Comparison of ENCODE assay signal across 24 mouse cellular contexts in genomic region chr14:16566920-16567319, GRCm38 (mm10).
DNase-seq lines count a peak whose midpoint lies in the region; ATAC-seq and TF ChIP-seq lines count a peak whose summit lies in the region.
"Had no signal": no experiment of that assay in that cellular context is flagged by ENCODE, and none has a peak within 500 bp of the region (broad histone marks: within the 10 kb centered on the region; RNA-seq: fewer than 3 reads in every experiment).

No protein-coding gene starts in this region.

- TF ChIP-seq EP300 in stomach, postnatal 0 days (optimal IDR thresholded peaks at IDR 0.05), result no peak

- 0 out of 2 replicates have a peak, but pooled peaks have one; percentile 58 for ATAC-seq in forebrain, embryonic 13.5 days
- ATAC-seq in forebrain, embryonic 15.5 days (replicated peaks), result no peak; the same call in 1 of the 2 replicates
- ATAC-seq in hindbrain, embryonic 13.5 days (ENCODE audit: low FRiP score), result no peak
- no peak for ATAC-seq in hindbrain, embryonic 14.5 days (ENCODE audit: low FRiP score)
- peak; percentile 25; the same call in 1 of the 2 replicates for ATAC-seq in neural tube, embryonic 11.5 days (ENCODE audit: insufficient read depth, low FRiP score, low TSS enrichment)
- no peak for ATAC-seq in stomach, postnatal 0 days (ENCODE audit: low FRiP score, low TSS enrichment)
- ATAC-seq: intestine, embryonic 15.5 days had no signal

- no peak for DNase-seq in hindbrain, embryonic 14.5 days (ENCODE audit: low spot score)
- DNase-seq in neural tube, embryonic 11.5 days (ENCODE audit: low spot score), result no peak
- DNase-seq in neural tube, embryonic 10.5 days (ENCODE audit: extremely low spot score, low spot score), result no peak
- no peak for DNase-seq in stomach, postnatal 0 days (ENCODE audit: low spot score)
- DNase-seq in thymus, postnatal 14 days, result no peak
- DNase-seq: adrenal gland, adult 8-10 months; cerebellum, adult 2 months; cerebellum, postnatal 14 days; gastrocnemius, postnatal 36 days; heart, adult 18-20 months; kidney, adult 2 months; kidney, postnatal 10 days; lung, embryonic 14.5 days; lung, postnatal 14 days; thymus, postnatal 36 days had no signal

- no peak overlapping the region for H3K27ac ChIP-seq in forebrain, embryonic 13.5 days
- no peak overlapping the region for H3K27ac ChIP-seq in forebrain, embryonic 15.5 days (replicated peaks)
- H3K27ac ChIP-seq in hindbrain, embryonic 13.5 days, result peak overlapping the region; percentile 14; the same call in 1 of the 2 replicates
- no peak overlapping the region for H3K27ac ChIP-seq in hindbrain, embryonic 14.5 days
- H3K27ac ChIP-seq in neural tube, embryonic 11.5 days (ENCODE audit: low read depth, low read length), result no peak overlapping the region
- H3K27ac ChIP-seq in stomach, postnatal 0 days (replicated peaks), result no peak overlapping the region
- H3K27ac ChIP-seq: hindbrain, embryonic 15.5 days; intestine, embryonic 15.5 days; limb, embryonic 12.5 days; liver, embryonic 15.5 days had no signal

- H3K9ac ChIP-seq in forebrain, embryonic 13.5 days, result no peak overlapping the region
- H3K9ac ChIP-seq in forebrain, embryonic 15.5 days (replicated peaks), result no peak overlapping the region
- H3K9ac ChIP-seq in hindbrain, embryonic 13.5 days, result no peak overlapping the region
- no peak overlapping the region for H3K9ac ChIP-seq in hindbrain, embryonic 14.5 days
- no peak overlapping the region for H3K9ac ChIP-seq in neural tube, embryonic 11.5 days (ENCODE audit: low read length)
- H3K9ac ChIP-seq in stomach, postnatal 0 days (ENCODE audit: low read length), result no peak overlapping the region
- H3K9ac ChIP-seq: hindbrain, embryonic 15.5 days; intestine, embryonic 15.5 days; limb, embryonic 12.5 days; liver, embryonic 15.5 days; lung, embryonic 14.5 days had no signal

- no peak overlapping the region for H3K4me2 ChIP-seq in forebrain, embryonic 13.5 days
- no peak overlapping the region for H3K4me2 ChIP-seq in forebrain, embryonic 15.5 days (replicated peaks)
- H3K4me2 ChIP-seq in hindbrain, embryonic 13.5 days, result no peak overlapping the region
- H3K4me2 ChIP-seq in hindbrain, embryonic 14.5 days (replicated peaks), result no peak overlapping the region
- no peak overlapping the region for H3K4me2 ChIP-seq in neural tube, embryonic 11.5 days (ENCODE audit: low read depth)
- H3K4me2 ChIP-seq in stomach, postnatal 0 days (replicated peaks; ENCODE audit: low read depth), result no peak overlapping the region
- H3K4me2 ChIP-seq: hindbrain, embryonic 15.5 days; intestine, embryonic 15.5 days; limb, embryonic 12.5 days; liver, embryonic 15.5 days; lung, embryonic 14.5 days had no signal

- H3K9me3 ChIP-seq in forebrain, embryonic 13.5 days (replicated peaks), result no peaks in the 10 kb centered on the region
- H3K9me3 ChIP-seq in forebrain, embryonic 15.5 days, result no peaks in the 10 kb centered on the region
- H3K9me3 ChIP-seq in hindbrain, embryonic 13.5 days, result no peaks in the 10 kb centered on the region
- no peaks in the 10 kb centered on the region for H3K9me3 ChIP-seq in hindbrain, embryonic 14.5 days (ENCODE audit: control insufficient read depth, low read length)
- H3K9me3 ChIP-seq in neural tube, embryonic 11.5 days (ENCODE audit: control insufficient read depth, low read length), result no peaks in the 10 kb centered on the region
- H3K9me3 ChIP-seq in stomach, postnatal 0 days (ENCODE audit: control insufficient read depth, low read length), result no peaks in the 10 kb centered on the region
- H3K9me3 ChIP-seq: G1E; hindbrain, embryonic 15.5 days; intestine, embryonic 15.5 days; limb, embryonic 12.5 days; liver, embryonic 15.5 days had no signal

- 0 out of 2 replicates have a peak, but pooled peaks have one; percentile 9 for TF ChIP-seq CTCF in stomach, postnatal 0 days (IDR thresholded peaks at IDR 0.05; ENCODE audit: low read depth)

- no peaks in the 10 kb centered on the region for H3K36me3 ChIP-seq in forebrain, embryonic 13.5 days (ENCODE audit: poor library complexity, severe bottlenecking)
- H3K36me3 ChIP-seq in forebrain, embryonic 15.5 days, result no peaks in the 10 kb centered on the region
- no peaks in the 10 kb centered on the region for H3K36me3 ChIP-seq in hindbrain, embryonic 13.5 days
- no peaks in the 10 kb centered on the region for H3K36me3 ChIP-seq in hindbrain, embryonic 14.5 days (replicated peaks; ENCODE audit: control insufficient read depth, insufficient read depth)
- no peaks in the 10 kb centered on the region for H3K36me3 ChIP-seq in neural tube, embryonic 11.5 days (ENCODE audit: control insufficient read depth, insufficient read depth, low read length)
- H3K36me3 ChIP-seq in stomach, postnatal 0 days (ENCODE audit: control insufficient read depth, insufficient read depth, low read length), result no peaks in the 10 kb centered on the region
- H3K36me3 ChIP-seq: G1E; hindbrain, embryonic 15.5 days; intestine, embryonic 15.5 days; limb, embryonic 12.5 days; liver, embryonic 15.5 days had no signal

- H3K4me3 ChIP-seq in forebrain, embryonic 13.5 days, result no peak overlapping the region
- no peak overlapping the region for H3K4me3 ChIP-seq in forebrain, embryonic 15.5 days
- no peak overlapping the region for H3K4me3 ChIP-seq in hindbrain, embryonic 13.5 days
- no peak overlapping the region for H3K4me3 ChIP-seq in hindbrain, embryonic 14.5 days (replicated peaks; ENCODE audit: low read length)
- H3K4me3 ChIP-seq in neural tube, embryonic 11.5 days (ENCODE audit: low read depth, low read length), result no peak overlapping the region
- H3K4me3 ChIP-seq in stomach, postnatal 0 days (ENCODE audit: low read depth, low read length), result no peak overlapping the region
- H3K4me3 ChIP-seq: erythroblast, embryonic 14.5 days; hindbrain, embryonic 15.5 days; intestine, embryonic 15.5 days; limb, embryonic 12.5 days; liver, embryonic 15.5 days had no signal

- peaks cover 13% of the 10 kb centered on the region for H3K4me1 ChIP-seq in forebrain, embryonic 13.5 days
- H3K4me1 ChIP-seq in forebrain, embryonic 15.5 days, result 0 out of 2 replicates have a peak, but pooled peaks cover 4% of the 10 kb centered on the region
- peaks cover 25% of the 10 kb centered on the region for H3K4me1 ChIP-seq in hindbrain, embryonic 13.5 days (replicated peaks)
- peaks cover 3% of the 10 kb centered on the region; the same call in 1 of the 2 replicates for H3K4me1 ChIP-seq in hindbrain, embryonic 14.5 days (replicated peaks; ENCODE audit: control insufficient read depth, insufficient read depth, low read length)
- H3K4me1 ChIP-seq in neural tube, embryonic 11.5 days (ENCODE audit: control insufficient read depth, insufficient read depth, low read length), result peaks cover 6% of the 10 kb centered on the region
- H3K4me1 ChIP-seq in stomach, postnatal 0 days (replicated peaks; ENCODE audit: control insufficient read depth, insufficient read depth), result no peaks in the 10 kb centered on the region
- H3K4me1 ChIP-seq: hindbrain, embryonic 15.5 days had no signal

- 77% methylated on average over 1 of the region's 1 CpGs for WGBS in forebrain, embryonic 13.5 days
- 82% methylated on average over 1 of the region's 1 CpGs for WGBS in forebrain, embryonic 15.5 days
- 89% methylated on average over 1 of the region's 1 CpGs for WGBS in hindbrain, embryonic 13.5 days
- 94% methylated on average over 1 of the region's 1 CpGs for WGBS in hindbrain, embryonic 14.5 days
- WGBS in neural tube, embryonic 11.5 days, result 92% methylated on average over 1 of the region's 1 CpGs
- 75% methylated on average over 1 of the region's 1 CpGs for WGBS in stomach, postnatal 0 days

- H3K27me3 ChIP-seq in forebrain, embryonic 13.5 days, result peaks cover 19% of the 10 kb centered on the region
- H3K27me3 ChIP-seq in forebrain, embryonic 15.5 days, result 0 out of 2 replicates have a peak, but pooled peaks cover 3% of the 10 kb centered on the region
- no peaks in the 10 kb centered on the region for H3K27me3 ChIP-seq in hindbrain, embryonic 13.5 days
- H3K27me3 ChIP-seq in hindbrain, embryonic 14.5 days (ENCODE audit: control insufficient read depth, insufficient read depth, low read length), result no peaks in the 10 kb centered on the region; the same call in 1 of the 2 replicates
- no peaks in the 10 kb centered on the region for H3K27me3 ChIP-seq in neural tube, embryonic 11.5 days (ENCODE audit: control insufficient read depth, insufficient read depth, low read length)
- no peaks in the 10 kb centered on the region for H3K27me3 ChIP-seq in stomach, postnatal 0 days (ENCODE audit: control insufficient read depth, insufficient read depth, low read length)
- H3K27me3 ChIP-seq: hindbrain, embryonic 15.5 days; intestine, embryonic 15.5 days; liver, embryonic 15.5 days had no signal

Comparison
In these comparisons a context has a peak if more than half of its experiments do, and no peak if none do; other contexts are left out.
1. ATAC-seq: peak in forebrain, embryonic 13.5 days (single experiment) and neural tube, embryonic 11.5 days (single experiment); none in forebrain, embryonic 15.5 days (single experiment), hindbrain, embryonic 13.5 days (single experiment), hindbrain, embryonic 14.5 days (single experiment) and stomach, postnatal 0 days (single experiment).